Mouse (Mus musculus): ENCODE measurements around the gene Zfp811. TPM values are rescaled to one million over a fixed set of nuclear protein-coding genes. Genes with fewer than 3 reads are reported as not detected.
"Not testable (repeated sequence)": the region's sequence is repeated elsewhere in the genome, so short reads cannot be mapped to it uniquely, and the experiment has no call there.

The Zfp811 gene
- polyA plus RNA-seq (2012; ENCODE audit: insufficient read depth, low replicate concordance) = not detected in 2 replicates

GRCm38 (mm10) chr17:32809544-32810374 lies at the start of gene Zfp811:
Gene Zfp811 (minus strand): TSS chr17:32809931.
- Histone ChIP-seq H3K9me3 (0 out of 2 replicates have a peak, but pooled peaks cover 2% of the 10 kb centered on the region), H3K4me1 (peaks cover 4% of the 10 kb centered on the region), H3K4me3 (replicated peaks) (peak within 1 kb of the TSS; percentile 42), H3K36me3 (replicated peaks; ENCODE audit: low read length) (peaks cover 4% of the 10 kb centered on the region), H3K27me3 (replicated peaks) (peaks cover 21% of the 10 kb centered on the region)
- no peak for TF ChIP-seq GATA1 (IDR thresholded peaks at IDR 0.05; ENCODE audit: borderline replicate concordance, low read length)
- TF ChIP-seq FLI1 (IDR thresholded peaks at IDR 0.05; ENCODE audit: low read length) = no peak

GRCm38 (mm10) chr17:32856713-32857112 lies 47.0 kb upstream of the Zfp811 start:
- H3K4me3 ChIP-seq (replicated peaks); H3K4me1 ChIP-seq; H3K36me3 ChIP-seq (replicated peaks; ENCODE audit: low read length); H3K9me3 ChIP-seq; H3K27me3 ChIP-seq (replicated peaks): not testable (repeated sequence)

GRCm38 (mm10) chr17:32851581-32851980 lies 41.9 kb upstream of the Zfp811 start:
- Histone ChIP-seq H3K36me3 (replicated peaks; ENCODE audit: low read length) (no peaks in the 10 kb centered on the region), H3K9me3 (peaks cover 8% of the 10 kb centered on the region), H3K27me3 (replicated peaks) (peaks cover 6% of the 10 kb centered on the region), H3K4me3 (replicated peaks) (no peak overlapping the region), H3K4me1 (no peaks in the 10 kb centered on the region)
- no peak for TF ChIP-seq FLI1 (IDR thresholded peaks at IDR 0.05; ENCODE audit: low read length)

- no peaks in the 10 kb centered on the region for H3K36me3 ChIP-seq (replicated peaks; ENCODE audit: low read length)
- H3K9me3 ChIP-seq = peaks cover 20% of the 10 kb centered on the region
- H3K4me1 ChIP-seq = no peaks in the 10 kb centered on the region
- peaks cover 5% of the 10 kb centered on the region for H3K27me3 ChIP-seq (replicated peaks)
- TF ChIP-seq GATA1 (IDR thresholded peaks at IDR 0.05; ENCODE audit: borderline replicate concordance, low read length) (no peak), FLI1 (IDR thresholded peaks at IDR 0.05; ENCODE audit: low read length) (no peak)
- H3K4me3 ChIP-seq (replicated peaks) = no peak overlapping the region
Measured at GRCm38 (mm10) chr17:32841388-32841787, 31.7 kb upstream of the Zfp811 start.

GRCm38 (mm10) chr17:32839083-32839802 lies 29.5 kb upstream of the Zfp811 start:
- no peak overlapping the region for H3K4me3 ChIP-seq (replicated peaks)
- peaks cover 12% of the 10 kb centered on the region for H3K9me3 ChIP-seq
- H3K27me3 ChIP-seq (replicated peaks) = peaks cover 8% of the 10 kb centered on the region
- no peaks in the 10 kb centered on the region for H3K4me1 ChIP-seq
- H3K36me3 ChIP-seq (replicated peaks; ENCODE audit: low read length) = no peaks in the 10 kb centered on the region
- no peak for TF ChIP-seq GATA1 (IDR thresholded peaks at IDR 0.05; ENCODE audit: borderline replicate concordance, low read length)
- no peak for TF ChIP-seq FLI1 (IDR thresholded peaks at IDR 0.05; ENCODE audit: low read length)

GRCm38 (mm10) chr17:32830418-32830782 lies 20.7 kb upstream of the Zfp811 start:
- Histone ChIP-seq H3K4me3 (replicated peaks) (peak overlapping the region; percentile 96), H3K27me3 (replicated peaks) (no peaks in the 10 kb centered on the region), H3K36me3 (replicated peaks; ENCODE audit: low read length) (peaks cover 12% of the 10 kb centered on the region), H3K4me1 (peaks cover 19% of the 10 kb centered on the region), H3K9me3 (no peaks in the 10 kb centered on the region)
- TF ChIP-seq FLI1 (IDR thresholded peaks at IDR 0.05; ENCODE audit: low read length) (no peak), GATA1 (IDR thresholded peaks at IDR 0.05; ENCODE audit: borderline replicate concordance, low read length) (no peak)

- H3K36me3 ChIP-seq (replicated peaks; ENCODE audit: low read length) = peaks cover 18% of the 10 kb centered on the region
- TF ChIP-seq FLI1 (IDR thresholded peaks at IDR 0.05; ENCODE audit: low read length) (no peak), GATA1 (IDR thresholded peaks at IDR 0.05; ENCODE audit: borderline replicate concordance, low read length) (no peak)
Measured at GRCm38 (mm10) chr17:32829540-32830417, 20.0 kb upstream of the Zfp811 start, which contains the start of gene Zfp799. Gene Zfp799 (minus strand): TSS chr17:32830261.

GRCm38 (mm10) chr17:32816074-32816784 lies 6.5 kb upstream of the Zfp811 start:
- Histone ChIP-seq H3K9me3 (peaks cover 3% of the 10 kb centered on the region; the same call in 1 of the 2 replicates), H3K27me3 (replicated peaks) (no peaks in the 10 kb centered on the region), H3K4me1 (no peaks in the 10 kb centered on the region; the same call in 1 of the 2 replicates), H3K4me3 (replicated peaks) (no peak overlapping the region), H3K36me3 (replicated peaks; ENCODE audit: low read length) (peaks cover 50% of the 10 kb centered on the region)
- TF ChIP-seq FLI1 (IDR thresholded peaks at IDR 0.05; ENCODE audit: low read length) (no peak), GATA1 (IDR thresholded peaks at IDR 0.05; ENCODE audit: borderline replicate concordance, low read length) (no peak)

More at GRCm38 (mm10) chr17:32829540-32830417, 20.0 kb upstream of the Zfp811 start, which contains the start of gene Zfp799:
- Histone ChIP-seq H3K9me3 (no peaks in the 10 kb centered on the region), H3K4me1 (peaks cover 19% of the 10 kb centered on the region), H3K27me3 (replicated peaks) (no peaks in the 10 kb centered on the region), H3K4me3 (replicated peaks) (peak within 1 kb of the TSS; percentile 96)

GRCm38 (mm10) chr17:32814136-32814535 lies 4.4 kb upstream of the Zfp811 start:
- H3K36me3 ChIP-seq (replicated peaks; ENCODE audit: low read length) = peaks cover 29% of the 10 kb centered on the region
- no peak for TF ChIP-seq FLI1 (IDR thresholded peaks at IDR 0.05; ENCODE audit: low read length)
- TF ChIP-seq GATA1 (IDR thresholded peaks at IDR 0.05; ENCODE audit: borderline replicate concordance, low read length) = no peak
- 0 out of 2 replicates have a peak, but pooled peaks cover 2% of the 10 kb centered on the region for H3K9me3 ChIP-seq
- H3K27me3 ChIP-seq (replicated peaks) = peaks cover 11% of the 10 kb centered on the region
- peaks cover 4% of the 10 kb centered on the region for H3K4me1 ChIP-seq
- no peak overlapping the region for H3K4me3 ChIP-seq (replicated peaks)

Measured in megakaryocyte, embryonic 14.5 days (primary cell).